Mouse (Mus musculus) erythroblast, embryonic 14.5 days (primary cell): ENCODE measurements around the gene Serinc5. TPM values are rescaled to one million over a fixed set of nuclear protein-coding genes. Genes with fewer than 3 reads are reported as not detected.

Experiments
- H3K27me3 ChIP-seq: 2 replicates; pipeline ENCODE4 v1.6.1; 2012; ENCODE audit warnings: inconsistent platforms; ENCODE audit not compliant: control insufficient read depth
- H3K36me3 ChIP-seq: 2 replicates; pipeline ENCODE4 v1.6.1; 2012; ENCODE audit warnings: mild to moderate bottlenecking, inconsistent platforms; ENCODE audit not compliant: control insufficient read depth
- H3K4me1 ChIP-seq: 2 replicates; pipeline ENCODE4 v1.6.1; 2012; ENCODE audit warnings: inconsistent platforms; ENCODE audit not compliant: control insufficient read depth
- H3K4me3 ChIP-seq: replicated peaks from 2 replicates; pipeline ENCODE3; 2012; ENCODE audit warnings: moderate library complexity, mild to moderate bottlenecking, inconsistent platforms
- H3K9me3 ChIP-seq: 2 replicates; pipeline ENCODE4 v1.6.1; 2012; ENCODE audit warnings: low read length, inconsistent platforms, mixed read lengths; ENCODE audit not compliant: control insufficient read depth
- GATA1 ChIP-seq: IDR thresholded peaks from 2 replicates; pipeline ENCODE4 v1.6.1; 2012; ENCODE audit warnings: low read length, inconsistent platforms, mixed read lengths
- TAL1 ChIP-seq: IDR thresholded peaks from 3 replicates; pipeline ENCODE4 v1.6.1; 2012; ENCODE audit warnings: low read length, inconsistent platforms, mixed read lengths
- polyA plus RNA-seq: library from polyadenylated mRNA; stranded (reverse); fragments of >175 nt; gene quantifications from 2 replicates; pipeline ENCODE4 v1.2.3, GENCODE M21; 2012

Serinc5 gene
- polyA plus RNA-seq, 1 experiment, result 0.58 TPM

GRCm38 (mm10) chr13:92649111-92649510 is 38.2 kb downstream of the Serinc5 start:
- no peaks in the 10 kb centered on the region for H3K9me3 ChIP-seq
- TF ChIP-seq GATA1 (no peak), TAL1 (no peak)
- peaks cover 77% of the 10 kb centered on the region for H3K36me3 ChIP-seq
- H3K4me3 ChIP-seq, result no peak overlapping the region
- no peaks in the 10 kb centered on the region for H3K27me3 ChIP-seq
- H3K4me1 ChIP-seq, result peaks cover 29% of the 10 kb centered on the region

DNA sequence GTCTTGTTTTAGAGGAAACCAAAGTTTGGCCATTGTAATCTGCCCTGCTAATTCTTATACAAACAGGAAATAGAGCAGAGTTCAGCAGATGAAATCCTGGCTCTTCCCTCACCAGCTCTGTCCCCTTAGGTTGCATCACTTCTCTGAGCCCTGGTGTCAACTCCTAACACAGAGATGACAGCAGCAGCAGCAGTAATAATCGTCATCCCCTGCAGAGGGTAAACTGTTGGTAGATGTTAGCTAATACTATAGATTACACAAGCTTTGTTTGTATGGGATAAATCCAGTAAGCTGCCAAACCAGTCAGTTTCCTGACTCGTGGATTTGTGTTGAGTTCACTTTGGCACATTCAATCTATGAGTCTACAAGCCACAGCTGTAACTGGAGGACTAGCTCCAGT is 40.1 kb downstream of the Serinc5 start:
- no peaks in the 10 kb centered on the region for H3K27me3 ChIP-seq
- H3K9me3 ChIP-seq, result no peaks in the 10 kb centered on the region
- peaks cover 64% of the 10 kb centered on the region for H3K36me3 ChIP-seq
- H3K4me1 ChIP-seq, result peaks cover 25% of the 10 kb centered on the region
- no peak overlapping the region for H3K4me3 ChIP-seq
- TF ChIP-seq TAL1 (no peak), GATA1 (no peak)

DNA sequence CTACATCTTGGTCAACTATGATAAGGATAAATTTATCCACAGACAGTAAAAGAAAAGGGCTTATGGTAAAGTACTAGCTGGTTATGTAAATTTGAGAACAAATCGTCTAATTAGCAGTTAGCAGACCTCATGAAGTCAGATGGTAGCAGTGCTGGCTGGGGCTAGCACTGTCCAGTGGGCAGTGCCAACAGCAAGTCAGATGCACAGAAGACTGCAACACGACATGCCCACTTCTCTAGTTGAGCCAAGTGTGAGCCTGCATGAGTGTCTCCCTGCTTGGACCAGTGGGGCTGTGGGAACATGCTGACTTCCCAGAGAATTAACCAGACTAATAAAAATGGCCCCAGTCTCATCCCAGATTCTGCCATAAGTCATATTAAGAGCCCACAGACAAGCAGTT is 41.6 kb downstream of the Serinc5 start:
- no peak for TF ChIP-seq TAL1
- TF ChIP-seq GATA1, result no peak
- Histone ChIP-seq H3K9me3 (no peaks in the 10 kb centered on the region), H3K36me3 (peaks cover 64% of the 10 kb centered on the region), H3K4me3 (no peak overlapping the region), H3K27me3 (no peaks in the 10 kb centered on the region), H3K4me1 (peaks cover 25% of the 10 kb centered on the region)

DNA sequence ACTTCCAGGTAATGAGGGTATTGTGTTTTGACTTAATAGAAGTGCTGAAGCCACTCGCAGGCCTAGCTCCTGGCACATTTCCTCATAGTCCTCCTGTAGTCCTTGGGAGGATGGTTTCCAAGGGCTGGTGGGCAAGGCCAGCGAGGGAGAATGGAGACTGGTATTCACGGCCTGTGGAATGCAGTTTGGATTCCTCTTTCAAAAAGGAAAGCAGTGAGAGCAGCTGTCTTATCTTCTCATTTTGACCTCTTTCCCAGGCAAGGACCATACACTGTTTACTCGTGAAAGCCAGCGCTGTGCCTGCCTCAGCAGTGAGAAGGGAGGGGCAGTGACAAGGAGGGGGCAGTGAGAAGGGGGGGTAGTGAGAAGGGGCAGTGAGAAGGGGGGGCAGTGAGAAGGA is 42.4 kb downstream of the Serinc5 start:
- TF ChIP-seq TAL1 (no peak), GATA1 (no peak)
- peaks cover 63% of the 10 kb centered on the region for H3K36me3 ChIP-seq
- no peaks in the 10 kb centered on the region for H3K27me3 ChIP-seq
- H3K4me1 ChIP-seq, result peaks cover 27% of the 10 kb centered on the region
- H3K4me3 ChIP-seq, result no peak overlapping the region
- H3K9me3 ChIP-seq, result no peaks in the 10 kb centered on the region

DNA sequence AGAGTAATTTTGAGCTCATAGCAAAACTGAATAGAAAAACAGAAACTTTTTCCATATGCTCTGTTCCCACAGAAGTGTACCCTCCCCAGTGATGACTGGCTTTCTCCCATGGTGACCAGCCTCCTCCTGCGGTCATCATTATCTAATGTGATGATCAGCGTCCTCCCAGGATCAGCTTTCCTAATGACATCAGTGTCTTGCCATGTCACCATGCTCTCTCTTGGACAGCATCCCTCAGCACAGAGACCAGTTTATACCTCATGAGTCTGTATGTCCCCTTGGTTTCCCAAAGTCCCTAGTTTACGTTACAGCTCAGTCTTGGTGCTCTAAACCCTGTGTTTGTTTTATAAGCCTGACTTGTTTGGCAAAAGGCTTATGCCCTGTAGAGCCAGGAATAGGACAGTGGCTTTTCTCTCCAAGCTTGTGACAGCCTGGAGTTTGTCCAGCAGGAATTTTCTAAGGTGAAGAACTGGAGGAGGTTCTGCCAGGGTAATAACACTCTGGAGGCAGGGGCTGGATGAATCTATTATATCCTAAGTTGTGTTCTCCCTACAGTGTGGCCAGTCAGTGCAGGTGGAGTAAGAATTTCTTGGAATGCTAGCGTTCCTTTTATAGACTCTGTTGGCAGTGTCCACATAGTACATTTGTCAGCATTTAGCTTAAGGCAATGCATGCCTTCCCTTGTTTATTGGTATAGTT is 46.1 kb downstream of the Serinc5 start:
- no peak overlapping the region for H3K4me3 ChIP-seq
- no peaks in the 10 kb centered on the region for H3K27me3 ChIP-seq
- peaks cover 68% of the 10 kb centered on the region for H3K36me3 ChIP-seq
- TF ChIP-seq GATA1 (no peak), TAL1 (no peak)
- peaks cover 8% of the 10 kb centered on the region for H3K4me1 ChIP-seq
- no peaks in the 10 kb centered on the region for H3K9me3 ChIP-seq

DNA sequence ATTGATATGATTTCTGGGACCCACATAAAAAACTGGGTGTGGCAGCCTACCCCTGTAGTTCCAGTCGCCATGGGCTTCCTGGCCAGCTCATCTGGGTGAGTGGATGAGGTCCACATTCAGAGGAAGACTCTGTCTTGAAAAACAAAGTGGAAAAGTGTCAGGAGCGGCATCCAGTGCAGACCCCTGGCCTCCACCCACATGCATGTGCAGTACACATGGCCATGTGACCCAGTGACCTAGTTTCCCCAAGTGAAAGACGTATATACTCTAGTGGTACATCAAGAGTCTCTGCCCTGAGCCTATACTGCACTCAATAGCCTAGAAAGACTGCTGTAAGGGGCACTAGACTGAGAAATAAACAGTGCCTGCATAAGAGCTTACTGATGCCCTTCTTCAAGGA is 48.7 kb downstream of the Serinc5 start:
- H3K36me3 ChIP-seq, result peaks cover 84% of the 10 kb centered on the region
- TF ChIP-seq GATA1 (no peak), TAL1 (no peak)
- peaks cover 3% of the 10 kb centered on the region; the same call in 1 of the 2 replicates for H3K4me1 ChIP-seq
- H3K27me3 ChIP-seq, result no peaks in the 10 kb centered on the region
- H3K9me3 ChIP-seq, result no peaks in the 10 kb centered on the region
- H3K4me3 ChIP-seq, result no peak overlapping the region

DNA sequence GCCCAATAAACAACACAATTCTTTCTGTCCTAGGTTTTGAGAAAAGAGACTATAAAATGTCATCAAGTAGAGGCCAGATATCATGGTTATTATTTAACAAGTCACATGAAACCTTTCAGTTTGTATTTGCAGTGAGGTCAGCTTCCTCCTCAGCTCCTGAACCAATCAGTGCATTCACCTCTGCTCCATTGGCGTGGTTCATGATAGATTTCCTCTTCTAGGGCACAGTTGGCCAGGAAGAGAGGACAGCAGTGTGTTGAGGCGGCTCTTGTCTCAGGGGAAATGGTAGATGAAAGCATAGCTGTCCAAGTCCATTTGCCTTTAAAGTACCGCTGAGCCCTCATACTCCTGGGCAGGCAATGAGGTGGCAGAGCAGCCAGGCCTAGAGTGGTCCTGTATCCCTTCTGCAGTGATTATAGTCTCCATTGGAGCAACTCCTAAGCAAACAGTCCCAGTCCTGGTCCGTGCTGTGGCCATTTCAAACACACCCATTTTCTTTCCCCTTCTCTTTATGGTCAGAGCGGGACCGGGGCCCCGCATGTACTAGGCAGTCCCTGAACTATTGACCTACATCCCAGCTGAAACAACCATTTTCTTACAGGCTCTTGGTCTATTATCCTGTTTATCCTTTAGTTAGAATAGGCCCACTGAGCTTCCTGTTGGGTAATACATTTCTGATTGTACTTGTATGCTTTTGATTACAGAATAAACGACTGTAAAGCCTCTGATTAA is 51.8 kb downstream of the Serinc5 start:
- Histone ChIP-seq H3K27me3 (no peaks in the 10 kb centered on the region), H3K4me3 (no peak overlapping the region), H3K4me1 (peaks cover 10% of the 10 kb centered on the region), H3K36me3 (peaks cover 92% of the 10 kb centered on the region), H3K9me3 (no peaks in the 10 kb centered on the region)
- TF ChIP-seq TAL1 (no peak), GATA1 (no peak)

- H3K4me3 ChIP-seq, result no peak overlapping the region
- TF ChIP-seq TAL1 (no peak), GATA1 (no peak)
- no peaks in the 10 kb centered on the region for H3K9me3 ChIP-seq
- H3K27me3 ChIP-seq, result no peaks in the 10 kb centered on the region
- peaks cover 8% of the 10 kb centered on the region for H3K4me1 ChIP-seq
- H3K36me3 ChIP-seq, result peaks cover 85% of the 10 kb centered on the region
Observed at GRCm38 (mm10) chr13:92665008-92665407, 54.1 kb downstream of the Serinc5 start.

- H3K9me3 ChIP-seq, result no peaks in the 10 kb centered on the region
Observed at GRCm38 (mm10) chr13:92668214-92668985, 57.5 kb downstream of the Serinc5 start.

More at GRCm38 (mm10) chr13:92668214-92668985, 57.5 kb downstream of the Serinc5 start:
- TF ChIP-seq GATA1 (no peak), TAL1 (no peak)
- no peaks in the 10 kb centered on the region for H3K27me3 ChIP-seq
- peaks cover 6% of the 10 kb centered on the region for H3K4me1 ChIP-seq
- peaks cover 73% of the 10 kb centered on the region for H3K36me3 ChIP-seq
- no peak overlapping the region for H3K4me3 ChIP-seq
